Mouse (Mus musculus) liver, embryonic 14.5 days (tissue): ENCODE data around the gene Ddx25. TPM values are rescaled to one million over a fixed set of nuclear protein-coding genes. Genes with fewer than 3 reads are reported as not detected.

ENCODE experiments used
- ATAC-seq: fragments of 200-750 bp; cut with Nextera tagmentation; 2 replicates; pipeline ENCODE4 v1.8.0; 2017; ENCODE audit warnings: moderate number of reproducible peaks, mild to moderate bottlenecking, moderate library complexity; ENCODE audit not compliant: insufficient read depth
- DNase-seq, 3 experiments: peaks; one replicate each; pipeline ENCODE4 v3.0.0-alpha.2; 2012 to 2013; ENCODE audit warnings: low read depth in 3 of 3, low spot score in 3 of 3
- H3K27ac ChIP-seq: fragments of 300-500 bp; sonication (generic); 2 replicates; pipeline ENCODE4 v1.5.1; 2014; ENCODE audit warnings: moderate library complexity, mild to moderate bottlenecking, control low read depth, inconsistent platforms
- H3K27me3 ChIP-seq: fragments of 300-500 bp; sonication (generic); 2 replicates; pipeline ENCODE4 v1.6.1; 2014; ENCODE audit warnings: mild to moderate bottlenecking, low read length, moderate library complexity; ENCODE audit not compliant: control insufficient read depth, insufficient read depth
- H3K36me3 ChIP-seq: fragments of 300-500 bp; sonication (generic); replicated peaks from 2 replicates; pipeline ENCODE4 v1.6.1; 2014; ENCODE audit warnings: low read depth; ENCODE audit not compliant: control insufficient read depth, insufficient read depth
- H3K4me1 ChIP-seq, 2 experiments: fragments of 200-500 bp in 1 of 2; fragments of 300-500 bp in 1 of 2; sonication (generic) in 1 of 2; replicated peaks; 2 replicates each; pipeline ENCODE4 v1.6.1; 2012 to 2014; ENCODE audit warnings: antibody characterized with exemption in 1 of 2, inconsistent platforms in 1 of 2, low read length in 1 of 2; ENCODE audit not compliant: control insufficient read depth in 2 of 2, insufficient read depth in 2 of 2
- H3K4me2 ChIP-seq: fragments of 300-500 bp; sonication (generic); 2 replicates; pipeline ENCODE4 v1.6.1; 2014; ENCODE audit warnings: low read depth, mild to moderate bottlenecking, control low read depth, moderate library complexity
- H3K4me3 ChIP-seq, 2 experiments: fragments of 200-500 bp in 1 of 2; fragments of 300-500 bp in 1 of 2; sonication (generic) in 1 of 2; 2 replicates each; pipeline ENCODE4 v1.5.1; 2012 to 2014; ENCODE audit warnings: low read depth in 2 of 2, low read length in 2 of 2, mild to moderate bottlenecking in 2 of 2, control low read depth in 1 of 2, inconsistent platforms in 1 of 2, moderate library complexity in 1 of 2; ENCODE audit not compliant: insufficient read depth in 1 of 2
- H3K9ac ChIP-seq: fragments of 300-500 bp; sonication (generic); replicated peaks from 2 replicates; pipeline ENCODE4 v1.6.1; 2014; ENCODE audit warnings: mild to moderate bottlenecking, control low read depth, moderate library complexity
- H3K9me3 ChIP-seq: fragments of 300-500 bp; sonication (generic); 2 replicates; pipeline ENCODE4 v1.6.1; 2016; ENCODE audit warnings: low read length, mixed read lengths; ENCODE audit not compliant: control insufficient read depth
- CTCF ChIP-seq: IDR thresholded peaks from 2 replicates; pipeline ENCODE4 v1.5.1; 2016; ENCODE audit warnings: antibody characterized with exemption, low read depth, control low read depth
- EP300 ChIP-seq: IDR thresholded peaks from 2 replicates; pipeline ENCODE4 v1.6.1; 2016; ENCODE audit warnings: antibody characterized with exemption, low read depth
- WGBS: fragments of 180-500 bp; shearing (Covaris S2); extraction: QIAGEN DNeasy Blood & Tissue Kit; methylation state at CpG from one replicate; pipeline ENCODE4 v1.1.7; 2014; ENCODE audit not compliant: insufficient replicate concordance; 5-methylcytosine and 5-hydroxymethylcytosine counted together
- polyA plus RNA-seq, 2 experiments: library from polyadenylated mRNA; depleted of rRNA in 1 of 2; stranded (reverse) in 1 of 2; unstranded in 1 of 2; fragments of >200 nt; fragmentation: Nextera tagmentation in 1 of 2; extraction: Ambion mirVana in 1 of 2; gene quantifications; 2 replicates each; pipeline versions ENCODE4 v1.2.1 to v1.2.3; 2012 to 2014

Ddx25 gene
- polyA plus RNA-seq, 2 experiments = 0.10 to 0.17 TPM

DNA sequence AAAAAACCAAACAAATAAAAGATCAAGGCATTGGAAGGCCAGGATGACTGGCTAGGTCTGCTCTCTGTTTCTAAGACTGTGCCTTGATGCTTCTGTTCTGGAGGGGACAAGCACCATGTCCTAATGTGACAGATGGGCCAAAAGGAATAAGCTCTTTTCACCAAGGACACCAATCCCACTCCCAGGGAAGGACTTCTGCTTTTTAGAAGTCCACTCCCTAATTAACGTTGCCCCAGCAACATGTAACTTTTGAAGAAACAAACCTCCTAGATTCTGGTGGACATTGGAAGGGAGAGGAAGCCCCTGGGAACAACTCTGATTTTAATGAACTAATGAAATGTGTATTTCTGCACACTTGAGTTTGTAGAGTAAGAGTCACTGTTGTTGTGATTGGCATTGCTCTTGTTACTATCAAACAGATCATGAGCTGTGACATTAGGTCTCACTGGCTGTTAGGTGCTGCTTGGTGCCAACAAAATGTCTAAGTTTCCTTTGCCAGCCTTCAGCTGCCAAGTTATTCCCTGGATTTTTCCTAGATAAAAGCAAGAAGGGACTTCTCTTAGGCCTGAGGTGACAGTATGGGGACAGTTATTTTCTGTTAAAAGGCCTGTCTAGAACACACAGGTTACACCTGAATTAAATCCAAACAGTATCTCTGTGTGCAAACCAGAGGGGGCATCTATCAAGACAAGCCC is 35.4 kb downstream of the Ddx25 start:
- H3K36me3 ChIP-seq = no peaks in the 10 kb centered on the region
- H3K9ac ChIP-seq = no peak overlapping the region
- no peaks in the 10 kb centered on the region for H3K4me1 ChIP-seq
- no peak for DNase-seq
- H3K4me3 ChIP-seq = no peak overlapping the region
- H3K9me3 ChIP-seq = no peaks in the 10 kb centered on the region
- ATAC-seq = no peak
- TF ChIP-seq EP300 (no peak), CTCF (no peak)
- H3K27me3 ChIP-seq = no peaks in the 10 kb centered on the region
- H3K27ac ChIP-seq = no peak overlapping the region
- WGBS = 24% methylated on average over 1 of the region's 1 CpGs
- H3K4me2 ChIP-seq = no peak overlapping the region

DNA sequence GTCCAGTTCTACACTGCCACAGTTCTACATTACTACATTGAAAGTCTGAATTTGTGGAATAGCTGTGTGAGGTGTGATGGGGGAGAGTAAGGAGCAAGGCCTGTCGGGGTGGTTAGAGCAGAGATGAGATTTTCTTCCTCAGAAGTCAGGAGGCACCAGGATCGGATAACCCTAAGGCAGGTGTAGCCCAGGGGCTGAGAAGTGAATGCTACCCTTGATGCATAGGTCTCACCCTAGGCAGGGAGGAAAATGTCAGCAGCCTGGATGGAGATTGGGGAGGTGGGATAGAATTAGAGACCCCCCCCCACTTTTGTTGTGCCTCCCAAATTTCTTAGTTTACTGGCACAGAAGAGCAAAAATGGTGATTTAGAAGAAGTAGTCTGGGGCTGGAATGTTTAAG is 36.1 kb downstream of the Ddx25 start:
- ATAC-seq (no peak), DNase-seq (no peak)
- Histone ChIP-seq H3K4me2 (no peak overlapping the region), H3K9me3 (no peaks in the 10 kb centered on the region), H3K27me3 (no peaks in the 10 kb centered on the region), H3K4me1 (no peaks in the 10 kb centered on the region), H3K4me3 (no peak overlapping the region), H3K9ac (no peak overlapping the region), H3K27ac (no peak overlapping the region), H3K36me3 (no peaks in the 10 kb centered on the region)
- WGBS = 57% methylated on average over 2 of the region's 2 CpGs
- no peak for TF ChIP-seq EP300
- TF ChIP-seq CTCF = no peak

DNA sequence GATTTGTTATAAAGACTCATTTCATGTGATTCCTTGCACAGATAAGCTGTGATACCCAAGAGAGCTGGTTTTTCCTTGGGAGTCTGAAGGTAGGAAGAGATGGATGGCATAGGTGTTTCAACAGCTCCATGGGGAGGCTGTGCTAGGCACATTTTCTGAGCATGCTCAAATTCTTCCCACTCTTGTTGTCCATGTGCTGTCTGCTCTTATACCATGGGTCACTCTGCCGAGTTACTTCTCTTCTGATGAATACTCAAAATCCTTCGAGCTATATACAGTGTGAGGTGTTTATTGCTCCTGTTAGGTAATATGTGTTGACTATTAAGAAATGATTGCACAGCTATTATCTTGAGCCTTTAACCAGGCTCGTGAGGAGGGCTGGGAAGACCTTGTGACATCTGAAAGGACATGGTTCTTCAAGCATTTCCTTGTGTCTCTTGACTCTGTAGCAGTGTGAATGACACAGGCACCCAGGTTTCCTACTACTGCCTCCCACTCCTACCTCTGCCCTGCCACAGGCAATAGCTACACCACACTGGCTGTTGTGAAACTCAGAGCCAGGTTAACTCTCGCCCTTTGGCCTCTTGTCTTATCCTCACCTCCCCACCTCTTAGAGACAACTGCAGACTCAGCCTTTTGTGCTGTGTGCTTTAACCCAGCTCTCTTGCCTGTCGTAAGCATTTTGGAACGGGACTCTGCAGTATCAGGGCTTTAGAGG is 37.5 kb downstream of the Ddx25 start:
- ATAC-seq = no peak

DNA sequence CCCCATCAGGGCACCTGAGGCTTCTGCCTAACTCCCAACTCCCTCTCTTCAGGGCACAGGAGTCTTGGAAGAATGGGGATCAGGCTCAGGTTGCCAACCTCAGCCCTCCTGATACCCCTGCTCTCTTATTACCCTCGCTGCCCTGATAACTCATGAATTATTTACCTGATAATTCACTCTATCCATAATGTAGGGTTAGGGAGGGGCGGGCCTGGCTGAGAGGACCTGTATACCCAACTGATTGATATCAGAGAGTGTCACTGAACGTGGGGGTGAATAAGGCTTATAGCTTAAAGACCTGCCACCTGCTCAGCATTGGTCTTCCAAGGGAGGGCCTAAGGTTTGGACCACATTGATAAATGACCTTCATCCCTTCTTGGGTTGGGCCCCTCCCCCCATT is 40.2 kb downstream of the Ddx25 start, which contains the start of gene Gm1113:
Gene Gm1113 (minus strand): TSS at position 101 of the 400 bp plus-strand sequence.
- DNase-seq (no peak), ATAC-seq (no peak)
- Histone ChIP-seq H3K27me3 (no peaks in the 10 kb centered on the region), H3K9me3 (no peaks in the 10 kb centered on the region), H3K4me2 (no peak within 1 kb of the TSS), H3K4me3 (no peak within 1 kb of the TSS), H3K9ac (no peak within 1 kb of the TSS), H3K36me3 (no peaks in the 10 kb centered on the region), H3K27ac (no peak within 1 kb of the TSS), H3K4me1 (no peaks in the 10 kb centered on the region)
- TF ChIP-seq EP300 (no peak), CTCF (no peak)
- WGBS = 40% methylated on average over 3 of the region's 3 CpGs

More for the DNA sequence above, 37.5 kb downstream of the Ddx25 start:
- Histone ChIP-seq H3K4me2 (no peak overlapping the region), H3K4me1 (no peaks in the 10 kb centered on the region), H3K9me3 (no peaks in the 10 kb centered on the region), H3K27ac (no peak overlapping the region), H3K27me3 (no peaks in the 10 kb centered on the region), H3K4me3 (no peak overlapping the region), H3K9ac (no peak overlapping the region), H3K36me3 (no peaks in the 10 kb centered on the region)
- WGBS = 39% methylated on average over 6 of the region's 6 CpGs
- DNase-seq = no peak
- TF ChIP-seq EP300 (no peak), CTCF (no peak)

DNA sequence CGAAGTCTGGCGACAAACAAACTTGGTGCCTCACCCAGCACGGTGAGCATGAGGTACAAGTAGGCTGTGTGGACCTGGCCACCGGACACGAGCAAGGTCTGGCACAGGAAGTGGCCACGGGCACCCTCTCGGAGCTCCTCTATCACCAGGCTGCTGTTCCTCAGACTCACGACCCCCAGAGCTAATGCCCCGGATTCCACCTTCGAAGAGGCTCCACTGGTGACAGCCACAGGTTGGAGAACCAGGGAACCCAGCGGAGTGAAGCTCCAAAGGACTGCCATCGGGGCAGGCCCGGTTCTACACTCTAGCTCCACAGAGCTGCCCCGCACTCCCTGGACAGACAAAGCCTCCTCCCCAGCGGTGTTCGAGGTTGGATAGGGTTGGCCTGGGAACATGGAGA is 41.6 kb downstream of the Ddx25 start:
- H3K9me3 ChIP-seq = no peaks in the 10 kb centered on the region
- no peak overlapping the region for H3K4me2 ChIP-seq
- H3K4me3 ChIP-seq = no peak overlapping the region
- 71% methylated on average over 16 of the region's 16 CpGs for WGBS
- H3K9ac ChIP-seq = no peak overlapping the region
- DNase-seq (no peak), ATAC-seq (no peak)
- H3K27me3 ChIP-seq = no peaks in the 10 kb centered on the region
- no peak for TF ChIP-seq EP300
- no peak for TF ChIP-seq CTCF
- no peaks in the 10 kb centered on the region for H3K36me3 ChIP-seq
- no peak overlapping the region for H3K27ac ChIP-seq
- no peaks in the 10 kb centered on the region for H3K4me1 ChIP-seq
